8 mouse cellular contexts compared by ENCODE assay signal in genomic region chr17:25184129-25184691, GRCm38 (mm10). TPM values are rescaled to one million over a fixed set of nuclear protein-coding genes. Genes with fewer than 3 reads are reported as not detected.
A peak's percentile ranks its signal among the peaks of the same experiment; 100 is the strongest.
DNase-seq lines count a peak whose midpoint lies in the region; ATAC-seq lines count a peak whose summit lies in the region.

TSS of gene BC003965 (plus strand) at chr17:25184554.

- peak; percentile 90 for ATAC-seq in forebrain, embryonic 14.5 days
- peak; percentile 86 for ATAC-seq in neural tube, embryonic 15.5 days (ENCODE audit: low FRiP score)

- H3K27ac ChIP-seq in forebrain, embryonic 14.5 days (ENCODE audit: low read depth, low read length), result peak within 1 kb of the TSS; percentile 91
- H3K27ac ChIP-seq in neural tube, embryonic 15.5 days (replicated peaks), result peak within 1 kb of the TSS; percentile 96

- H3K9ac ChIP-seq in forebrain, embryonic 14.5 days (ENCODE audit: low read length), result peak within 1 kb of the TSS; percentile 92
- peak within 1 kb of the TSS; percentile 73 for H3K9ac ChIP-seq in neural tube, embryonic 15.5 days (replicated peaks)

- H3K4me2 ChIP-seq in forebrain, embryonic 14.5 days (ENCODE audit: low read length), result peak within 1 kb of the TSS; percentile 98
- peak within 1 kb of the TSS; percentile 100 for H3K4me2 ChIP-seq in neural tube, embryonic 15.5 days

- 0 out of 2 replicates have a peak, but pooled peaks cover 3% of the 10 kb centered on the region for H3K36me3 ChIP-seq in forebrain, embryonic 14.5 days (ENCODE audit: control insufficient read depth, insufficient read depth, low read length)
- no peaks in the 10 kb centered on the region for H3K36me3 ChIP-seq in neural tube, embryonic 15.5 days

- intact Hi-C loops in heart, postnatal 14 days (cut with DNase I), result loop anchor here (5.0 kb wide), 2 partner anchors 67 to 167 kb away; partner anchors contain the start of genes Cramp1l, Ift140 and Telo2

- H3K27me3 ChIP-seq in forebrain, embryonic 14.5 days (replicated peaks; ENCODE audit: control insufficient read depth, insufficient read depth, low read length), result no peaks in the 10 kb centered on the region
- H3K27me3 ChIP-seq in neural tube, embryonic 15.5 days (replicated peaks), result peaks cover 11% of the 10 kb centered on the region; the same call in 1 of the 2 replicates

- no peaks in the 10 kb centered on the region for H3K9me3 ChIP-seq in forebrain, embryonic 14.5 days (replicated peaks; ENCODE audit: control insufficient read depth, low read length)
- no peaks in the 10 kb centered on the region for H3K9me3 ChIP-seq in neural tube, embryonic 15.5 days (replicated peaks)

- under 1% methylated on average over 50 of the region's 50 CpGs for WGBS in forebrain, embryonic 14.5 days
- under 1% methylated on average over 50 of the region's 50 CpGs for WGBS in neural tube, embryonic 15.5 days

- H3K4me3 ChIP-seq in forebrain, embryonic 14.5 days (ENCODE audit: low read depth, low read length), result peak within 1 kb of the TSS; percentile 84
- H3K4me3 ChIP-seq in neural tube, embryonic 15.5 days (replicated peaks), result peak within 1 kb of the TSS; percentile 63

- DNase-seq in ES-CJ7 (ENCODE audit: low read depth, low spot score), result peak; percentile 99
- peak; percentile 96 for DNase-seq in cerebellum, adult 11 months
- DNase-seq in forebrain, embryonic 14.5 days (ENCODE audit: low spot score), result peak; percentile 99
- peak; percentile 96 to 98 for DNase-seq in heart, postnatal 14 days
- peak; percentile 98 for DNase-seq in layer of hippocampus, adult 11-12 months (ENCODE audit: low spot score)
- peak; percentile 97 for DNase-seq in lung, adult 18-20 months
- peak; percentile 96 for DNase-seq in testis, postnatal 14 days (ENCODE audit: low spot score)

- H3K4me1 ChIP-seq in forebrain, embryonic 14.5 days (ENCODE audit: control insufficient read depth, insufficient read depth, low read length), result peaks cover 14% of the 10 kb centered on the region
- peaks cover 33% of the 10 kb centered on the region for H3K4me1 ChIP-seq in neural tube, embryonic 15.5 days

RNA-seq across cellular contexts. Expression of gene BC003965, which starts in this region (rescaled TPM):
- 35.5 and 39.6 TPM in 2 replicates for polyA plus RNA-seq in forebrain, embryonic 14.5 days (2014; fragmentation: Nextera tagmentation; extraction: Ambion mirVana)
- total RNA-seq in heart, postnatal 14 days (2021), result 10 to 100 TPM; 19.2 to 22.0 TPM
- 31.5 and 31.7 TPM in 2 replicates for polyA plus RNA-seq in neural tube, embryonic 15.5 days (2015; fragmentation: Nextera tagmentation; extraction: Ambion mirVana)

Comparison
In these comparisons a context has a peak if more than half of its experiments do, and no peak if none do; other contexts are left out.
1. Peak in every context shown above with its lines: DNase-seq, ATAC-seq, H3K4me3 ChIP-seq and H3K27ac ChIP-seq.